Mouse (Mus musculus) thymus, adult 2 months (tissue): ENCODE results near the gene Csnk2a2. TPM values are rescaled to one million over a fixed set of nuclear protein-coding genes. Genes with fewer than 3 reads are reported as not detected.

ENCODE experiments used
- DNase-seq: peaks from one replicate; pipeline ENCODE4 v3.0.0; 2021
- H3K27ac ChIP-seq: fragments of 200-500 bp; 2 replicates; pipeline ENCODE4 v1.5.1; 2012; ENCODE audit warnings: low read length, control low read depth; ENCODE audit not compliant: control insufficient read depth, insufficient read depth
- H3K27me3 ChIP-seq: fragments of 200-500 bp; 2 replicates; pipeline ENCODE4 v1.6.1; 2012; ENCODE audit warnings: mild to moderate bottlenecking, low read length, moderate library complexity, mixed read lengths; ENCODE audit not compliant: control insufficient read depth, insufficient read depth
- H3K36me3 ChIP-seq: fragments of 200-500 bp; 2 replicates; pipeline ENCODE4 v1.6.1; 2012; ENCODE audit warnings: mild to moderate bottlenecking, low read length, moderate library complexity; ENCODE audit not compliant: control insufficient read depth, insufficient read depth
- H3K4me1 ChIP-seq: fragments of 200-500 bp; replicated peaks from 2 replicates; pipeline ENCODE4 v1.6.1; 2012; ENCODE audit warnings: low read length; ENCODE audit not compliant: control insufficient read depth, insufficient read depth
- H3K4me3 ChIP-seq: fragments of 200-500 bp; 2 replicates; pipeline ENCODE4 v1.5.1; 2012; ENCODE audit warnings: mild to moderate bottlenecking, low read length, control low read depth, moderate library complexity; ENCODE audit not compliant: control insufficient read depth, insufficient read depth
- CTCF ChIP-seq: fragments of 200-500 bp; IDR thresholded peaks from 2 replicates; pipeline ENCODE4 v1.5.1; 2012; ENCODE audit warnings: mild to moderate bottlenecking, control low read depth, low read length, moderate library complexity, borderline replicate concordance; ENCODE audit not compliant: control insufficient read depth, poor library complexity, insufficient read depth; ENCODE audit errors: extremely low read depth
- POLR2A ChIP-seq: fragments of 200-500 bp; IDR thresholded peaks from 2 replicates; pipeline ENCODE4 v1.6.1; 2012; ENCODE audit warnings: mild to moderate bottlenecking, low read length, control low read depth, moderate library complexity; ENCODE audit not compliant: control insufficient read depth, poor library complexity, insufficient read depth; ENCODE audit errors: extremely low read depth
- WGBS: fragments of 180-500 bp; shearing (Covaris S2); methylation state at CpG from one replicate; pipeline ENCODE4 v1.1.7; 2018; 5-methylcytosine and 5-hydroxymethylcytosine counted together
- polyA plus RNA-seq: library from polyadenylated mRNA; depleted of rRNA; stranded (reverse); fragments of >200 nt; gene quantifications from 2 replicates; pipeline ENCODE4 v1.2.3, GENCODE M21; 2012

Gene Csnk2a2
- polyA plus RNA-seq, 1 experiment, result 35.2 TPM

DNA sequence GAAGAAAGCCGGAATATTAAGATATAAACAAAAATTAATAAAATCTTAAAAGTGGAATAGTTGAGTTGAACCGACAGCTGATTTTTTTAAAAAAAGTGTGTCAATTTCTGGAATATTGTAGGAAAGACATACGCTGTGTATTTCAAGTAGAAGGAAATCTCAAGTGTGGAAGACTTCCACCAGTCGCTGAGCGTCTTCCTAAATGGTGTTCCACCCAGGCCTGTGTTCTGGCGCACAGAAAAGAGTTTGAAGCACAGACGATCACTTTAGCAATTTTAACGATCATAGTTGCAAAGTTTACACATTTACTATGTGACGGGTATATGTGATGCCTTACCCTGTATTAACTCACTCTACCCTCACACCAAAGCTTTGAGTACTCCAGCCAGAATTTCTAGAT is 54.4 kb downstream of the Csnk2a2 start:
- Histone ChIP-seq H3K27ac (no peak overlapping the region), H3K27me3 (no peaks in the 10 kb centered on the region), H3K4me1 (peaks cover 9% of the 10 kb centered on the region), H3K36me3 (no peaks in the 10 kb centered on the region), H3K4me3 (no peak overlapping the region)
- no peak for DNase-seq
- TF ChIP-seq CTCF (no peak), POLR2A (no peak)
- 97% methylated on average over 9 of the region's 9 CpGs for WGBS

DNA sequence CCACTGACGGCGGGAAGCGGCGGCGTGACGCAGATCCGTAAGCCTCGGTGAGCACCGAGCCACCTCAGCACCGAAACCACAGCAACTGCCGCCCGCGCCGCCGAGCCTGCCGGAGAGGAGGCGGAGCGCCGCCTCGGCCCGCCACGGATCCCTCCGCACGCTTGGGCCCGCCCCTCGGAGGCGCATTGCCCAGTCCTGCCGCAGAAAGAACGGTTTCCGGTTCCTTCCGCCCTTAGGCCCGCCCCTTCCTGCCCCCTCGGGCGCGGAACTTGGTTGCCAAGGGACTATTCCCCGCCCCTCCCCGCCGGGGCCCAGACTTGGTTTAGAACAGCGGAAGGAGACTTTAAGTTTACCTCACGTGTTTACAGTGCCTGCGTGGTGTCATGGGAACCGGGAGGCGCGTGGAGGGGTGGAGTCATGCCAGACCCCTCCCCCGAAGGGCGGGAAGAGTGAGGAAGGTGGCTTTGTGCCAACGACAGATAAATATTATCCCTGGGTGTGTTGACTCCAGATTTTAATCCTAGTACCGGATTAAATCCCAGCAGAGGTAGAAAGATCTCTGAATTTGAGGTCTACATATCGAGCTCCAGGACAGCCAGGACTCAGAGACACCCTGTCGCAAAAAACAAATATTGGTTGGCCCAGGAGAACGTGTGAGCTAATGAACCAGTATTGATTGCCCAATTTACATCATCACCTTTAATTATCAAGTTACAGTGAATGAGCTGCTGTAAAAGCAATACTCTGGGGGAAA is 55.0 kb downstream of the Csnk2a2 start, which contains the start of gene Cfap20:
Cfap20 (minus strand) TSS at position 184 of the 754 bp plus-strand sequence.
- Histone ChIP-seq H3K4me1 (peaks cover 9% of the 10 kb centered on the region), H3K4me3 (peak within 1 kb of the TSS; percentile 76), H3K27me3 (no peaks in the 10 kb centered on the region), H3K27ac (no peak within 1 kb of the TSS), H3K36me3 (no peaks in the 10 kb centered on the region)
- TF ChIP-seq CTCF, result 0 out of 2 replicates have a peak, but pooled peaks have one; percentile 45
- TF ChIP-seq POLR2A, result peak; percentile 66; the same call in 1 of the 2 replicates
- under 1% methylated on average over 50 of the region's 51 CpGs for WGBS
- peak; percentile 100 for DNase-seq

- no peaks in the 10 kb centered on the region for H3K36me3 ChIP-seq
- DNase-seq, result no peak
- TF ChIP-seq CTCF (no peak), POLR2A (no peak)
- H3K4me1 ChIP-seq, result peaks cover 9% of the 10 kb centered on the region
- H3K27ac ChIP-seq, result no peak overlapping the region
- 2% methylated on average over 25 of the region's 25 CpGs for WGBS
- H3K27me3 ChIP-seq, result no peaks in the 10 kb centered on the region
- H3K4me3 ChIP-seq, result peak overlapping the region; percentile 76
Observed at GRCm38 (mm10) chr8:95434233-95434632, 55.6 kb downstream of the Csnk2a2 start.

GRCm38 (mm10) chr8:95433124-95433523 is 56.7 kb downstream of the Csnk2a2 start:
- Histone ChIP-seq H3K4me3 (no peak overlapping the region), H3K4me1 (peaks cover 10% of the 10 kb centered on the region), H3K36me3 (no peaks in the 10 kb centered on the region), H3K27ac (no peak overlapping the region), H3K27me3 (no peaks in the 10 kb centered on the region)
- TF ChIP-seq CTCF (no peak), POLR2A (no peak)
- no peak for DNase-seq
- 87% methylated on average over 4 of the region's 4 CpGs for WGBS

DNA sequence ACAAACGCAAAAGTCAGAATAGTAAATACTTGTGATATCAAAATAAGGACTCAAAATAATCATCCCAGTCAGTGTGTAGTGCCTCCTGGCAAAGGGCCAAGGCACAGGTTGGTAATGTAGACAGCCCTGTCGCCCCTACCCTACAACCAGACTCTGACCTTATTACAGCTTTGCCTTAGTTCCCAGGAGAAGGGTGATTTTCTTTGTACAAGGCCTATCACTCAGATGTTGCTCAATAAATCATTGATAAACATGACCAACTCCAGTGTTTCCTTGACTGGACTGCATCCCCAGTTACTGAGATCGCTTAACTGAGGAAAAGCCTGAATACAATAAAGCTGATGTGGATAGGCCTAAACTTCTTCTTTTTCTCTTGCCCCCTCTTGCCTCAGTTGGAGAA is 57.4 kb downstream of the Csnk2a2 start:
- 86% methylated on average over 3 of the region's 3 CpGs for WGBS
- Histone ChIP-seq H3K27ac (no peak overlapping the region), H3K36me3 (no peaks in the 10 kb centered on the region), H3K4me3 (no peak overlapping the region), H3K27me3 (no peaks in the 10 kb centered on the region), H3K4me1 (peaks cover 15% of the 10 kb centered on the region)
- TF ChIP-seq POLR2A (no peak), CTCF (no peak)
- DNase-seq, result no peak

GRCm38 (mm10) chr8:95429945-95430344 is 59.9 kb downstream of the Csnk2a2 start:
- DNase-seq, result no peak
- H3K4me1 ChIP-seq, result peaks cover 19% of the 10 kb centered on the region
- no peaks in the 10 kb centered on the region for H3K36me3 ChIP-seq
- WGBS, result 88% methylated on average over 3 of the region's 3 CpGs
- TF ChIP-seq CTCF (no peak), POLR2A (no peak)
- no peak overlapping the region for H3K4me3 ChIP-seq
- H3K27me3 ChIP-seq, result no peaks in the 10 kb centered on the region
- H3K27ac ChIP-seq, result no peak overlapping the region
